Mouse (Mus musculus) effector memory CD4-positive, alpha-beta T cell, adult 7 months (primary cell): ENCODE measurements around the gene Bricd5. TPM values are rescaled to one million over a fixed set of nuclear protein-coding genes. Genes with fewer than 3 reads are reported as not detected.

Source experiments
- polyA plus RNA-seq: library from polyadenylated mRNA; unstranded; fragments of 100-300 nt; shearing (Covaris generic); gene quantifications from one replicate; pipeline ENCODE4 v1.2.1, GENCODE M21; 2017

Gene Bricd5
- polyA plus RNA-seq: 0.74 TPM

DNA sequence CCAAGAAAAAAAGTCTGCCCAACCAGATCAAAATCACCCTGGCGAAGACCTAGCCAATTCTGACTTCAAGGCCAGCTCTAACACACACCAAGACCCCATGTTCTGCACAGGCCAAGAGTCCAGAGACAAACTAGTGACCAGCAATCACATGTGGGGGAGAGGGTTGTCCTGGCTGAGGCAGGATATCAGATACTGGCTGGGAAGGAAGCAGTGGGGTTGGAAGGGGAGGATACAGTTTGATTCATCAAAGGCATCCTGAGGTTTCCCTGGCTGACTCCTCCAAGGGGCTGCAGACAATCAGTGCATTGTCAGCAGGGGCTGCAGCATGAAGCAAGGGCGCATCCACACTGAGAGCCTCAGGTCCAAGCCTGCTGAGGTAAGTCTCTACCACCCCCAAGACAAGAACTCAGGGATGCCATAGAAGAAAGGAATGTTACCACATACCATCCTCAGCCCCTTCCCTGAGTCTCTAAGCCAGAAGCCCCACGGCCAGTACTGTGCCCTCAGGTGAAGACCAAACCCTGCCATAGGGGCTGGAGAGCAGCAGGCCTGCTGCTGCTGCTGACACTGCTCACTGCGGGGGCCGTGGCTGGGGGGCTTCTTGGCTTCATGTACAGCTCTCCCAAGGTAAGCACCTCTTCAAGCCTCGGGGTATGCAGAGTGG, at the start of gene Bricd5:
Gene Bricd5, plus strand, starts transcription at position 273 of the 664 bp plus-strand sequence.

DNA sequence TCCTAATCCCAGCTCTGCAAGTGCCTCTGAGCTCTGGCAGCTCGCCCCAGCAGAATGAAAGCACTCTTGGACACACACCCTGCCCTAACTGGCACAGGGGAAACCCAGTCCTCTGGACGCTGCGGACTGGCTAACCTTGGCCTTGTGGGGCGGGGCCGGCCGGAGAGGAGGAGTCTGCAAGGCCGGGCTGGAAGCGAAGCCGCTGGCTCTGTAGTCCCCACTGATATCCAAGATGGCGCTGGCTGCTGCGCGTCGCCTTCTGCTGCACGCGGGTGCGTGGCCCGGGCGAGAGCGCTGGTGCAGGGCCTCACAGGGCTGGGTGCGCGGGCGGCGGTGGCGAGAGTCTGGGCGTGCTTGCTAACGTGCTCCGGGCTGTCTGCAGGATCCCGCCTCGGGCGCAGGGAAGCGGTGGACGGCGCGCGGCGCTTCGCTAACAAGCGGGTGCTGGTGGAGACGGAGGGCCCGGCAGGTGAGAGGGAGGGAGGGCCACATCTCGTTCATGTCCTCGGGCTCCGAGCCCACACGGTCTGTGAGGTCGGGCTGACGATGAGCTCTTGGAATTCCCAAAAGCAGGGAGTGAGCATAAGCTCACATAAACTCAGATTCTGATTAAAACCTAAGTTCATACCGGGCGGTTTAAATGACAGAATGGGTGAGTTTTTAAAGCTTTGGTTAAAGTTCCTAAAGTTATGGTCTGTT, 47.1 kb upstream of the Bricd5 start, which contains the start of gene Eci1:
Gene Eci1, plus strand, starts transcription at position 171 of the 699 bp plus-strand sequence.

DNA sequence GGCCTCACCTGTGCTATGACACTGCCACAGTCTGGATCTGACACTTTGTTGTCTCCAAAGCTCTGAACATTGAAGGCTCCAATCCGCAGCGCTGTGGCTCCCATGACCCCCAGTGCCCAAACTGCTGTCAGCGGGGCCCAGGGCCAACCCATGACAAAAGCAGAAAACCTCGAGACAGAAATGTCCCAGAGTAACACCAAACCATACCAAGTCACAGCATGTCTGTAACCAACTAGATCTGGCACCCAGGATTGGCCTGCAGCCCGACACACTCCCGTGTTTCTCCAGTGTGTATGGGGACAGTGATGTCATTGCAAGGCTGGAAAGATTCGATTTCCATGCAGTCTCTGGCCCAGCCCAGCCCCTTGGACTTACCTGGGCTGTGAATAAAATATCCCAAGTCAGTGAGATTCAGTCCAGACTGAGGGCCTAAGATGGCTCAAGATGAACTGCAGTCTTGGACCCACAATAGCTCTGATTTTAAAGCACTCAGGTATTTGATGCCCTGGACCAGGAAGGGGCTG, 31.0 kb upstream of the Bricd5 start, which contains the start of gene Dnase1l2:
Gene Dnase1l2, minus strand, starts transcription at position 474 of the 524 bp plus-strand sequence.

DNA sequence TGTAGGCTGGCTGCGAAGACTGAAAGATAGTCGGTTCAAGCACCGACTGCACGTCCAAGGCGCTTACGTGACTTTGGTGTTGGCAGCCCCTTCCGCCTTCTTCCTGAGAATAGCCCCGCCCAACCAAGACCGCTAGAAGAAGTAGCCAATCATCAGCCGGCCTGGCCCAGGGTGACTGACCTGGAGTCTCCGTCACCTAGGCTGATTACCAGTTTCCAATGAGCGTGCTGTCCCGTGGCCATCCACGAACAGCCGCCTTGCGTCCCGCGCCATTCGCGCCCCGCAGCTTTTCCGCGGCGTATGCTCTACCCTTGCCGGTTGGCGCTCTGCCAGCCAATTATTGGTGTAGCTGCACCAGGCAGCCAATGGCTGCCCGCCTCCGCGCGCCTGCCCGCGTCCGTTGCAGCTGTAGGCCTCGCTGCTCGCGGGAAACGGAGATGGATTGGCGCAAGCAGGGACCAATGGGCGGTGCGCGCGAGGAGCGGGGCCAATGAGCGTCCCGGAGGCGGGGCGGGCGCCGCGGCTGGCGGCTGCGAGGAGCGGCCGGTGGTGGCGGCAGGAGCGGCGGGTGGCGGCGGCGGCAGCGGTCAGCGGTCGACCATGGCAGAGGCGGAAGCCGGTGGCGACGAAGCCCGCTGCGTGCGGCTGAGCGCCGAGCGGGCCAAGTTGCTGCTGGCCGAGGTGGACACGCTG, 3.6 kb upstream of the Bricd5 start, which contains the start of the genes E4f1 and Pgp:
Gene E4f1, minus strand, starts transcription at position 404 of the 693 bp plus-strand sequence.
Gene Pgp, plus strand, starts transcription at position 483 of the 693 bp plus-strand sequence.

DNA sequence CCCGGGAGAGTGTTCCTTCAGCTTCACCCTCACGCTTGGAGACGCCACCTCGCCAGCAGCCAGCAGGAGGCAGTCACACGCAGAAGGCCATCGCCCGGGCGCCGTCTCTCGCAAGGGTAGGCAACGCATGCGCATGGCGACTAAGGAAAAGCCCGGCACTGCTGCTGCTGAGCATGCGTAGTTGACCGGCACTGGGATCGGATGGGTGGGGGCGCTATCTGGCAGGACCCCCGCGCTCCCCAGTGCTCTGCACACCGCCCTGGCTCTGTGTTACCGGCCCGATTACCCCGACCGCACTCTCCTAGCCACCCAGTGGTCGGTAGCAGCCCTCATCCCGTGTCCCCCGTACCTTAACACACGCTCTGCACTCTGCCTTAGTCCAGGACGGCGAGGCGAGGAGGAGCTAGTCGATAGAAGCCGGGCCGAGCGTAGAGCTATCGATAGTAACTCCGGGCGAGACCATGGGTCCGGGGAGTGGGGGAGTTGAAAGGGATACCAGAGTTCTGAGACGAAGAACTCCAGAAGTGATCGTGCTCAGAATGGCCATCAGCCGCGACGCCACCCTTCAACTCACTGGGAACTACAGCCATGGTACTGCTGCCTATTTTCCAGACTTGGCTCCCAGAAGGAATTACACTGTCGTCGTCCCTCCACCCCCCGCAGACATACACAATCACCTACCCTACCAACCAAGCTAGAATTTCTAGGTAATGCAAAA, 5.1 kb downstream of the Bricd5 start, which contains the start of gene Mlst8:
Gene Mlst8, minus strand, starts transcription at position 416 of the 718 bp plus-strand sequence.

DNA sequence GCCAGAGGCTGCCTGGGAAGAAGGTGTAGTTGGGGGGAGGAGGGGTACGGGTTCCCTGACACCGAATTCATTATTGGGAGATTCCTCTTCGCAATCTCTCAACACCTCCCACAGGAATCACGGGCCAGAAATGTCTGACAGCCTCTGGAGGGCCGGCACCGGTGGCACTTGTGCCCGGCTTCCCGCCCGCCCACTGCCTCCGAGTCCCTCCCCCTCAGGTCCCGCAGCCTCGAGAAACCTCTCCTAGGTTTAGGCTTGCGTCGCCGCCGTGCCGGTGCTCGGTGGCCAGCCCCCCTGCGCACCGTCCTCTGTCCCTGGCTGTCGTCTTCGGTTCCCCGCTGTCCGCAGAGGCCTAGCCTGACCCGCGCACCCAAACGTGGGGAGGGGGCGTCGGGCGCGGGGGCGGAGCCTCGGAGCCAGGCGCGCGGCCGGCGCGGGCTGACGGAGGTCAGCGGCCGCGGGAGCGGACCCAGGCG, 14.5 kb downstream of the Bricd5 start, which contains the start of gene Caskin1:
Gene Caskin1, plus strand, starts transcription at position 416 of the 476 bp plus-strand sequence.

Other genes with a start within 250 kb of the Bricd5 start
- gene Ccnf, start 222.4 kb upstream of the Bricd5 start, polyA plus RNA-seq: 1.4 TPM
- gene Abca17, start 122.8 kb upstream of the Bricd5 start, polyA plus RNA-seq: 0.46 TPM
- 18.0 TPM for gene Abca3, start 121.9 kb upstream of the Bricd5 start, polyA plus RNA-seq
- gene Rnps1, start 59.3 kb upstream of the Bricd5 start, polyA plus RNA-seq: 197 TPM
- 57.8 TPM for gene Eci1, start 47.2 kb upstream of the Bricd5 start, polyA plus RNA-seq
- gene Dnase1l2, start 30.8 kb upstream of the Bricd5 start, polyA plus RNA-seq: 2.1 TPM
- 118 TPM for gene E4f1, start 3.6 kb upstream of the Bricd5 start, polyA plus RNA-seq
- gene Pgp, start 3.5 kb upstream of the Bricd5 start, polyA plus RNA-seq: 14.9 TPM
- 18.7 TPM for gene Mlst8, start 5.2 kb downstream of the Bricd5 start, polyA plus RNA-seq
- 0.39 TPM for gene Caskin1, start 14.7 kb downstream of the Bricd5 start, polyA plus RNA-seq
- gene Traf7, start 54.1 kb downstream of the Bricd5 start, polyA plus RNA-seq: 57.3 TPM
- 2.1 TPM for gene Rab26, start 60.3 kb downstream of the Bricd5 start, polyA plus RNA-seq
- gene Pkd1, start 76.0 kb downstream of the Bricd5 start, polyA plus RNA-seq: 41.2 TPM
- gene Tsc2, start 158.7 kb downstream of the Bricd5 start, polyA plus RNA-seq: 34.6 TPM
- gene Nthl1, start 158.8 kb downstream of the Bricd5 start, polyA plus RNA-seq: 3.4 TPM
- not detected for gene Slc9a3r2, start 176.4 kb downstream of the Bricd5 start, polyA plus RNA-seq
- not detected for gene Npw, start 184.6 kb downstream of the Bricd5 start, polyA plus RNA-seq
- 17.8 TPM for gene Zfp598, start 195.8 kb downstream of the Bricd5 start, polyA plus RNA-seq
- gene Syngr3, start 216.1 kb downstream of the Bricd5 start, polyA plus RNA-seq: 1.9 TPM
- 27.8 TPM for gene Gfer, start 222.3 kb downstream of the Bricd5 start, polyA plus RNA-seq
- gene Noxo1, start 222.3 kb downstream of the Bricd5 start, polyA plus RNA-seq: 2.1 TPM
- 45.0 TPM for gene Tbl3, start 233.8 kb downstream of the Bricd5 start, polyA plus RNA-seq
- gene Rnf151, start 244.2 kb downstream of the Bricd5 start, polyA plus RNA-seq: not detected
- gene Rps2, start 244.2 kb downstream of the Bricd5 start, polyA plus RNA-seq: 933 TPM